Mouse (Mus musculus) midbrain, postnatal 0 days (tissue): ENCODE data around the gene Olfr724. TPM values are rescaled to one million over a fixed set of nuclear protein-coding genes. Genes with fewer than 3 reads are reported as not detected.
"Not testable (repeated sequence)": the region's sequence is repeated elsewhere in the genome, so short reads cannot be mapped to it uniquely, and the experiment has no call there.

ENCODE experiments used
- ATAC-seq: fragments of 200-750 bp; cut with Nextera tagmentation; 2 replicates; pipeline ENCODE4 v1.8.0; 2017; ENCODE audit warnings: moderate number of reproducible peaks, mild to moderate bottlenecking, moderate TSS enrichment, moderate library complexity; ENCODE audit not compliant: low FRiP score
- DNase-seq: peaks from one replicate; pipeline ENCODE4 v3.0.0-alpha.2; 2015; ENCODE audit warnings: low spot score
- H3K27ac ChIP-seq: fragments of 300-500 bp; sonication (generic); 2 replicates; pipeline ENCODE4 v1.5.1; 2014; ENCODE audit warnings: low read depth, mild to moderate bottlenecking, low read length, mixed read lengths
- H3K27me3 ChIP-seq: fragments of 300-500 bp; sonication (generic); 2 replicates; pipeline ENCODE4 v1.6.1; 2014; ENCODE audit warnings: low read length, control low read depth, mixed read lengths; ENCODE audit not compliant: insufficient read depth
- H3K36me3 ChIP-seq: fragments of 300-500 bp; sonication (generic); 2 replicates; pipeline ENCODE4 v1.6.1; 2014; ENCODE audit warnings: low read length, control low read depth, mixed read lengths; ENCODE audit not compliant: insufficient read depth
- H3K4me1 ChIP-seq: fragments of 300-500 bp; sonication (generic); 2 replicates; pipeline ENCODE4 v1.6.1; 2014; ENCODE audit warnings: mild to moderate bottlenecking, control low read depth, antibody characterized with exemption, low read length, mixed read lengths; ENCODE audit not compliant: insufficient read depth
- H3K4me2 ChIP-seq: fragments of 300-500 bp; sonication (generic); 2 replicates; pipeline ENCODE4 v1.6.1; 2014; ENCODE audit warnings: low read depth, mild to moderate bottlenecking, low read length, mixed read lengths; ENCODE audit not compliant: poor library complexity, severe bottlenecking
- H3K4me3 ChIP-seq: fragments of 300-500 bp; sonication (generic); 2 replicates; pipeline ENCODE4 v1.5.1; 2014; ENCODE audit warnings: low read depth, mild to moderate bottlenecking, low read length, moderate library complexity
- H3K9ac ChIP-seq: fragments of 300-500 bp; sonication (generic); replicated peaks from 2 replicates; pipeline ENCODE4 v1.6.1; 2014; ENCODE audit warnings: mild to moderate bottlenecking, low read length, moderate library complexity, mixed read lengths; ENCODE audit not compliant: poor library complexity, severe bottlenecking
- H3K9me3 ChIP-seq: fragments of 300-500 bp; sonication (generic); 2 replicates; pipeline ENCODE4 v1.6.1; 2016; ENCODE audit warnings: low read length, control low read depth
- CTCF ChIP-seq: IDR thresholded peaks from 2 replicates; pipeline ENCODE4 v1.5.1; 2016; ENCODE audit warnings: antibody characterized with exemption, mild to moderate bottlenecking
- WGBS: fragments of 180-500 bp; shearing (Covaris S2); extraction: QIAGEN DNeasy Blood & Tissue Kit; methylation state at CpG from one replicate; pipeline ENCODE4 v1.1.7; 2014; 5-methylcytosine and 5-hydroxymethylcytosine counted together
- polyA plus RNA-seq: library from polyadenylated mRNA; unstranded; fragments of >200 nt; fragmentation: Nextera tagmentation; extraction: Ambion mirVana; gene quantifications from 2 replicates; pipeline ENCODE4 v1.2.1, GENCODE M21; 2015
- total RNA-seq: library from RNA; depleted of rRNA; stranded (reverse); fragments of >200 nt; gene quantifications from 2 replicates; pipeline ENCODE4 v1.2.3, GENCODE M21; 2014; rRNA removed

Gene Olfr724
- total RNA-seq (not detected in 2 replicates), polyA plus RNA-seq (not detected in 2 replicates)

GRCm38 (mm10) chr14:49963174-49963573, at the start of gene Olfr724:
Gene Olfr724 (minus strand): TSS chr14:49963274.
- not testable (repeated sequence) for H3K4me1 ChIP-seq, H3K4me3 ChIP-seq, H3K36me3 ChIP-seq, H3K9ac ChIP-seq, H3K9me3 ChIP-seq, H3K4me2 ChIP-seq, H3K27ac ChIP-seq, ATAC-seq, H3K27me3 ChIP-seq, DNase-seq
- WGBS = 70% methylated on average over 1 of the region's 1 CpGs

- Histone ChIP-seq H3K27me3 (no peaks in the 10 kb centered on the region), H3K9ac (no peak overlapping the region), H3K9me3 (no peaks in the 10 kb centered on the region), H3K4me1 (no peaks in the 10 kb centered on the region), H3K27ac (no peak overlapping the region), H3K4me2 (no peak overlapping the region), H3K36me3 (no peaks in the 10 kb centered on the region), H3K4me3 (no peak overlapping the region)
- ATAC-seq = no peak
- DNase-seq = no peak
- 50% methylated on average over 2 of the region's 2 CpGs for WGBS
- no peak for TF ChIP-seq CTCF
Observed at GRCm38 (mm10) chr14:49955890-49956289, 7.2 kb downstream of the Olfr724 start.

- H3K27ac ChIP-seq, H3K36me3 ChIP-seq, H3K4me2 ChIP-seq, H3K4me1 ChIP-seq, H3K9me3 ChIP-seq, H3K27me3 ChIP-seq, ATAC-seq, H3K9ac ChIP-seq, DNase-seq, H3K4me3 ChIP-seq: not testable (repeated sequence)
Observed at GRCm38 (mm10) chr14:49931687-49932086, 31.4 kb downstream of the Olfr724 start, which contains the start of gene Olfr723. Gene Olfr723 (minus strand): TSS chr14:49931787.

Other genes starting within 250 kb of the Olfr724 start
- gene Armh4, start 179.9 kb downstream of the Olfr724 start, total RNA-seq = 23.3 and 24.6 TPM in 2 replicates
- 17.9 and 18.1 TPM in 2 replicates for gene Armh4, start 179.9 kb downstream of the Olfr724 start, polyA plus RNA-seq
- not detected in 2 replicates for gene Olfr722, start 61.3 kb downstream of the Olfr724 start, total RNA-seq
- not detected in 2 replicates for gene Olfr722, start 61.3 kb downstream of the Olfr724 start, polyA plus RNA-seq
- not detected in 2 replicates for gene Olfr723, start 31.5 kb downstream of the Olfr724 start, total RNA-seq
- not detected in 2 replicates for gene Olfr723, start 31.5 kb downstream of the Olfr724 start, polyA plus RNA-seq
- not detected in 2 replicates for gene Olfr725, start 77.1 kb upstream of the Olfr724 start, total RNA-seq
- gene Olfr725, start 77.1 kb upstream of the Olfr724 start, polyA plus RNA-seq = not detected in 2 replicates
- not detected in 2 replicates for gene Olfr726, start 127.7 kb upstream of the Olfr724 start, total RNA-seq
- gene Olfr726, start 127.7 kb upstream of the Olfr724 start, polyA plus RNA-seq = not detected in 2 replicates
- gene Olfr727, start 159.9 kb upstream of the Olfr724 start, total RNA-seq = not detected in 2 replicates
- gene Olfr727, start 159.9 kb upstream of the Olfr724 start, polyA plus RNA-seq = not detected in 2 replicates
- gene Olfr728, start 179.4 kb upstream of the Olfr724 start, total RNA-seq = not detected in 2 replicates
- gene Olfr728, start 179.4 kb upstream of the Olfr724 start, polyA plus RNA-seq = not detected in 2 replicates
- not detected in 2 replicates for gene Olfr729, start 189.6 kb upstream of the Olfr724 start, total RNA-seq
- gene Olfr729, start 189.6 kb upstream of the Olfr724 start, polyA plus RNA-seq = not detected in 2 replicates
- not detected in 2 replicates for gene Olfr730, start 224.9 kb upstream of the Olfr724 start, total RNA-seq
- gene Olfr730, start 224.9 kb upstream of the Olfr724 start, polyA plus RNA-seq = not detected in 2 replicates